Mouse (Mus musculus) brown adipose tissue, adult 24 weeks (tissue): ENCODE data around the gene Pla2g4a. TPM values are rescaled to one million over a fixed set of nuclear protein-coding genes. Genes with fewer than 3 reads are reported as not detected.
A peak's percentile ranks its signal among the peaks of the same experiment; 100 is the strongest.

Experiments
- H3K27ac ChIP-seq: fragments of 200-500 bp; replicated peaks from 2 replicates; pipeline ENCODE4 v1.5.1; 2012; ENCODE audit warnings: low read depth, mild to moderate bottlenecking, low read length
- H3K4me1 ChIP-seq: fragments of 200-500 bp; 2 replicates; pipeline ENCODE4 v1.6.1; 2012; ENCODE audit warnings: low read length, mixed read lengths; ENCODE audit not compliant: control insufficient read depth, insufficient read depth, insufficient read length
- H3K4me3 ChIP-seq: fragments of 200-500 bp; 2 replicates; pipeline ENCODE4 v1.5.1; 2012; ENCODE audit warnings: low read depth, mild to moderate bottlenecking, low read length, moderate library complexity; ENCODE audit not compliant: insufficient read depth
- polyA plus RNA-seq: library from polyadenylated mRNA; stranded (reverse); fragments of >200 nt; gene quantifications from 2 replicates; pipeline ENCODE4 v1.2.4, GENCODE M21; 2012; ENCODE audit not compliant: missing spikeins, insufficient read depth, insufficient read length

The Pla2g4a gene
- polyA plus RNA-seq, 1 experiment: 2.0 TPM

DNA sequence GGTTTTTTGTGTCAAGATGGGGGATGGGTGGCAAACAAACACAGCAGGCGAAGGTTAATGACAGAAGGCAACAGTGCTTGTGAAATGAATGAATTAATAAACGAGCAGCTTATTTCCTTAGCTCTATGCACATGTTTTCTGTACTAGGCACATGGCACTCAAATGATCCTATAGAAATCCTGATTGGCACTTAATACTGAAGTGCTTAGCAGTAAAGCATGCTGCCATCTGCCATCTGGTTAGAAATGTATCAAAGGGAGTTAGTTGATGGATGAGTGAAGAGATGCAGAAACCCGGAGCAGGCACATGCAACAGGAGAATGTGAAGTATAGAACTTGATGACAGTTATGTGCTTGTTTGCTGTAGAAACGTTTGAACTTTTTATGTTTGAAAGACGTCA lies 64.5 kb downstream of the Pla2g4a start:
- Histone ChIP-seq H3K4me1 (no peaks in the 10 kb centered on the region), H3K4me3 (no peak overlapping the region), H3K27ac (no peak overlapping the region)

DNA sequence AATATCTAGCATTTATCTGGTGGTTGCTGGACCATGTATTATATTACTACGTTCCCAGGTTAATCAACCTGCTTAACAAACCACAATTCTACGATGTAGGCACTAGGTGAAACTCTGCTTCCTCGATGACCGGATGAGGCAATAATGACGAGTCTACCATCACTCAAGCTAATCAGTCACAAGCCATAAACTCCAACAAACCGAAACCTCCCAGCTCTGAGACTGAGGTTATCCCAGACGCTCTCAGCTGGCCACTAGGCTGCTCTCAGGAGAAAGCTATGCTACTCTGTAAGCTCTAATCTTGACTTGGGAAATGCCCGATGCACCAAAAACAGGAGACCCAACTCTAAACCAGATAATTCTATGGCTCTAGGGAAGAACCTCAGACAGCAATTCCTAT lies 66.2 kb downstream of the Pla2g4a start:
- Histone ChIP-seq H3K4me1 (no peaks in the 10 kb centered on the region), H3K4me3 (no peak overlapping the region)

DNA sequence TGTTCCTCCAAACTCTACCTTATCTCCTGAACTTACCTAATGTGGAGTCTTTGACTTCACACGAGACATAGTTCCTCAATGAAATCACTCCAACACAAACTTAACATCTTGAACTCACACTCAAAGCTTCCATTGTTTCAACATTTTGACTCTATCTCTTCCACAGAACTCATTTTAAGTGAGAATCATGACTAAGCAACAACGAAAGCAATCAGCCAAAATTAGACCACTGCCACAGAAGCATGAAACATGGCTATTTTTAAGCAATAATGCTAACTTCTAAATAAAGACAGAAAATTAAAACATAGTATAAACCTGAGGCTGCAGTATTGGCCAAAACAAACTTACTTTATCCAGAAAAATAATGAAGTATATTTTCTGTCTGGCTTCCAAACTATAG lies 67.2 kb downstream of the Pla2g4a start:
- H3K4me1 ChIP-seq: no peaks in the 10 kb centered on the region
- no peak overlapping the region for H3K27ac ChIP-seq
- H3K4me3 ChIP-seq: no peak overlapping the region

More for the DNA sequence above, 66.2 kb downstream of the Pla2g4a start:
- no peak overlapping the region for H3K27ac ChIP-seq

DNA sequence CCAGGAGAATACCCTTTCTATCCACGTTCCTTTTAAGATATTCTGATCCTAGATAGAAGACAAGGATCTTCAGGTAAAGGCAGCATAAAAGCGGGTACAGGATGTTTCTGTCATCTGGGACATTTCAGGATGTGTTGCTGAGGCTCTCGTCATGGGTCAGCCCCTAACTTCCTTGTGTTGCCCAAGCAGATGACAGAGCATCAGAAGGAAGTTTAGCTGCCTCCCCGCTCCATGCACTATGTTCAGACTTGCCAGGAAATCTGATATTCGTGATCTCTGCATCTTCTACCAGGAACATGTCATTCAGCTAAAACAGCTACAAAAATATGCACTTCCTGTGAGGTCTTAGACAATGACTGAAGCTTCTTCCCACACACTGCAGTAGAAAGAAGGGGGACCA lies 70.0 kb downstream of the Pla2g4a start:
- no peaks in the 10 kb centered on the region for H3K4me1 ChIP-seq
- H3K4me3 ChIP-seq: no peak overlapping the region
- H3K27ac ChIP-seq: no peak overlapping the region

DNA sequence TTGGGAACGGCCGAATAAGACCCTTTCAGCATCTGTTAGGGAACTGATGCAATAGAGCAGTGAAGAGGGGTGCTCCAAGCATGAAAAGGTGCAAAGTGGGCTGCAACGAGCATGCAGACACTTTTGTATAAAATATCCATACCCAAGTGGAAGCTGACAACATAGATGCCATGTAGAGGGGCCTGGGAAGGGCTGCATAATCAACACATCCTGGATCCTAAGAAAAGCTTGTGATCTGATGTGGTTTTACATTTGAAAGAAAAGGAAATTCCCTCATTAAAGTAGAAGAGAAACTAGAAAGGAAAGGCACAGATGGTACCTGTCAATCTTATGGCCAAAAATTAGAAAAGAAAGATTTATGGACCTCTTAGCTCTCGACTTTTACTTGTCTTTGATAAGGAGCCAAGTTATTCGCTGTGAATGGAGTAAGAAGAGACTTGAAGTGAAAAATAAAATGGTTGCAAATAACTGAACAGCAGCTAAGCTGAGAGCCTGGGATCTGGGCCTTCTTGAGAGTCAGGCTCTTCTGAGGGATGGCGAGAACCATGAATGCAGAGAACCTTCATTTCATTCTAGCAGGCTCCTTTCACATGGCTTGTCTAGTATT lies 78.6 kb downstream of the Pla2g4a start:
- Histone ChIP-seq H3K4me1 (no peaks in the 10 kb centered on the region), H3K27ac (no peak overlapping the region), H3K4me3 (no peak overlapping the region)

DNA sequence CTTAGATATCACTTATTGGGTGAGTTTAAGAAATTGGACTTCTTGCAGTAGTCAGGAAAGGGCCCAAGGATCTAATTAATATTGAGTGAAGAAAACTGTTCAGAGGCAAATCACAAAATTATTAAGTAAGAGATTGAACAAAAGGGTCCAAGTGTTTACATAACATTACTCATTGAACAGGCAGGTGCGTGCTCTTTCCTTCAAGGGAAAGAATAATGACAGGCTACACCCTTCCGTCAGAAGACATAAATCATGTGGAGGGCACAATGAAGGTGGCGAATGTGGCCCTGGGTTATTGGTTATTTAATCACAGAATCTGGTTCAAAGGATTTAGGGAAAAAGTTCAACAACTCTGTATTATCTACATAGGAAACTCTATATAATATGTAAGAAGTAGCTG lies 82.9 kb downstream of the Pla2g4a start:
- Histone ChIP-seq H3K4me3 (no peak overlapping the region), H3K27ac (no peak overlapping the region), H3K4me1 (no peaks in the 10 kb centered on the region)

DNA sequence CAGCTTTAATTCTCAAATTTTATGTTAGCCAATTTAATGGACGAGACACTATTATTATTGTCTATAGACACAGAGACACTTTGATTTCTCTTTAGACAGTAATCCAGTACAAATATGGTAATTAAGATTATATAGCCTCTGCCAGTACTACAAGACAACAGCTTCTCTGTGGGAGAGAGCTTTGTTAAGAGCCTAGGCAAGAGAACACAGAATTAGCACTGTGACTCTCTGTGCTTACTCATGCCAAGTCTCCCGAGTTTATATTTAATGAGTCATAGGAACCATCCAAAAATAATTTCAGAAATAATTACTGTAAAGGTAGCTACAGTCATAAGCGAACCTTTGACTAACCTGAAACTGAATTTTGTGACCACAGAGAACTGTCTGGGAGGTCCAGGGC lies 84.6 kb downstream of the Pla2g4a start:
- Histone ChIP-seq H3K4me1 (no peaks in the 10 kb centered on the region), H3K27ac (no peak overlapping the region), H3K4me3 (no peak overlapping the region)

DNA sequence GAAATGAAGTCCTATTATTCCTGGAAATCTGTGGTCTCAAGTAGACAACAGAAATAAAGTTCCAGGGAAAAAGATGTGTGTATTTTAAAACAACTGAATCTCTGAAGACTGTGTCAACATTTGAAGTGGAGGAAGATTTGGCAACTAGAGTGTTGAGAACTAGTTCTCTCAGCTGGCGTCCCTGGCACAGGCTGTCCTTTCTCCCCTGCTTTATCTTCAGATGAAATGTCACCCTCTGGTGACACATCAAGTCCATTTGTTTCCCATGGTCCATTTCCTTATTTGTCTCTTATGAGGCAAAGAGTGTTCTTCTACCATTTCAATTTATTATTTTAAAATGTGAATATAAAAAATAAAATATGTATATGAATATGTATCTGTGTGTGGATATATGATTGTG lies 89.5 kb downstream of the Pla2g4a start:
- Histone ChIP-seq H3K27ac (no peak overlapping the region), H3K4me1 (no peaks in the 10 kb centered on the region), H3K4me3 (no peak overlapping the region)

DNA sequence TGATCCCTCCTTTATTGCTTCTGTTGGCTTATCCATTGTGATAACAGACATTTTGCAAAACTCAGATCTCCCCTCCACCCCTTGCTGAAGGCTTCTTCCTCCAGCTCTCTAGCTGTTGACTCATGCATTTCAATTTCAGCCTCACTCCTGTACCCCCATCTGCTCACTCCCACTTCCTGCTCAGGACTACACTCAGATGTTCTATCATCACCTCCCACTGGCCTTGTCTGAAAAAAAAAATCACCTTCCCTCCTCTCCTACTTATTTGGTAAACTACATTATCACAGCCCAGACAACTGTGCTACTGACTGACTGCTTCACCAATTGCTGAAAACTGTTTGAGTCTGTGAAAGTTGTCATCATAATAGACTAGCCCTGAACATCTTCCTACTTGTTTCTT lies 93.8 kb downstream of the Pla2g4a start:
- H3K27ac ChIP-seq: no peak overlapping the region
- no peak overlapping the region for H3K4me3 ChIP-seq
- no peaks in the 10 kb centered on the region for H3K4me1 ChIP-seq

DNA sequence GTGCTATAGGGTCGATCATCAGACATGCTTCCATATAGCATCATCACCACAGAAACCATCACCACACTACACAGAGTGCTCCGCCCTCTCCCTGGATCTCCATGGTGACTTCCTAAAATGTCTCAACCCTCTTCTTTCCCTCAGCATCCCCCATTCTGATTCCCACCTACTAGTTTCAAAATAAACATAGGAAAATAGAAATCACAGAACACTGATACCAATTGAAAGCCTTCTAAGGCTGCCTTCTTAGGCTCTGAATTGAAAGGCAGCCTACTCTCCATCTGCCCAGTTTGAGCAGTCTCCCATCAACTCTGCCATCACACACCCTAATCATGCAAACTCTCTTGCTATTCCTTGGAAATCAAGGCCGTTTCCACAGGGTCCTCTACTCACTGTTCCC lies 94.9 kb downstream of the Pla2g4a start:
- H3K4me3 ChIP-seq: no peak overlapping the region
- no peaks in the 10 kb centered on the region for H3K4me1 ChIP-seq
- H3K27ac ChIP-seq: no peak overlapping the region

DNA sequence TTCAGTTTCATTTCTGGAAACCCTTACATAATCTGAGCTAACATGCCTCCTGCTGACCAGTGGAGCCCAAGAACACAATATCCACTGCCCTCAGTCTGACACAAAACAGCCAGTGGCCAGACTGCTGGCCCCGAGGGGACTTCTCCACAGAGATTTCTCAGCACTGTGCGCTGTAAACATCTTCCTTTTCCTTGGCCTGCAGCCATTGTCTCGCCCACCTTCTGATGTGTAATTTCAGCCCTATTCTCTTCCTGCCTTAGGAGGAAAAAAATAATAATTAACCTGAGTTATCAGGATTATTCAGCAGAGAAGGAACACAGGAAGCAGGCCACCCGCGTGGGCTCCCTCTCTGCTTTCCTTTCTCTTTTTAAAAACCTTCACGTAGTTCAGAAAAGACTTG lies 98.3 kb downstream of the Pla2g4a start:
- Histone ChIP-seq H3K4me3 (no peak overlapping the region), H3K27ac (0 out of 2 replicates have a peak overlapping the region, but pooled peaks have one; percentile 11), H3K4me1 (no peaks in the 10 kb centered on the region)

DNA sequence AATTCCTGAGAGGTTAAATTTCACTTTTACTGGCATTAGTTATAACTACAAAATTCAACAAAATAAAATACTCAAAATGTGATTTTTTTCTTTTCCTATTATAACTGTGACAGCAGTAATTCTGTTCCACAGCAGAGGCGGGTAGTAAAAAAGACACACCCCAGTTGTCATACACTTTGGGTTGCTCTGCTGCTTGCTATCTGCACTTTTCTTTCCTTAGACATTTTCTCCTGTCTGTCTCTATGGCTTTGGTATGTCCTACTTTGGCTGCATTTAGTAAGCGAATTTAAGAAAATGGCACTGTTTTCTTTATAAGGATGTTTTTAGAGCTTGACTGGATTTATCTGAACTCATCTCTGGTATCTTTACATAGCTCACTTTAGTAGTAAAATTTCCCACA lies 98.9 kb downstream of the Pla2g4a start:
- no peak overlapping the region for H3K27ac ChIP-seq
- H3K4me1 ChIP-seq: no peaks in the 10 kb centered on the region

DNA sequence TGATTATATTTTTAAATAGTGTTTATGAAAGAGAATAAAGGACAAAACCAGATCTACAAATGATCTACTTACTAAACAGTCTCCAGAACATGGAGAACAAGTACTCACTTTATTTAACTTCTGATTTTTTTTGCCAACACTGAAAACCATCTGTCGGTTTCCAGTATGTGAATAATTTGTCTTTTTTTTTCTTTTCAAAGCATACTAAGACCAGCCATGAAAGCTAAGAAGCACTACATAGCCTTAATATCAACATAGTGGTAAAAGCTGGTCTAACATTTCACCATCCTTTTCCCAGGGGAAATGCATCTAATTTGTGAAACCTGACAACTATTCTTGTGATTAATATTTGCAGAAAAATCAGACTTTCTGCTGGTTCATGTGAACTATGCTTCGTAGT lies 99.5 kb downstream of the Pla2g4a start:
- Histone ChIP-seq H3K27ac (no peak overlapping the region), H3K4me3 (no peak overlapping the region), H3K4me1 (no peaks in the 10 kb centered on the region)

More for the DNA sequence above, 98.9 kb downstream of the Pla2g4a start:
- H3K4me3 ChIP-seq: no peak overlapping the region

DNA sequence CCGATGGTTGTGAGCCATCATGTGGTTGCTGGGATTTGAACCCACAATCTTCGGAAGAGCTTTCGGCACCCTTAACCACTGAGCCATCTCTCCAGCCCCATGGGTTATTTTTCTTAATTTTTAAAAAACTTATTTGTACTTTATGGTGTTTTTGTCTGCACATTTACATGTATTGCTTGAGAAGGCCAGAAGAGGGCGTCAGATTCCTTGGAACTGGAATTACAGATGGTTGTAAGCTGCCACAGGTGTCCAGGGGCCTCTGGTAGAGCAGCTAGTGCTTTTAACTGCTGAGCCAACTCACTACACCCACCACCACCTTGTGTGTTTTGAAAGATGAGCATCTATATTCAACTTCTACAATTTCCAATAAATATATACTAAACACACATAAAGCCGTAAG lies 102.4 kb downstream of the Pla2g4a start:
- Histone ChIP-seq H3K4me1 (no peaks in the 10 kb centered on the region), H3K27ac (no peak overlapping the region), H3K4me3 (no peak overlapping the region)

DNA sequence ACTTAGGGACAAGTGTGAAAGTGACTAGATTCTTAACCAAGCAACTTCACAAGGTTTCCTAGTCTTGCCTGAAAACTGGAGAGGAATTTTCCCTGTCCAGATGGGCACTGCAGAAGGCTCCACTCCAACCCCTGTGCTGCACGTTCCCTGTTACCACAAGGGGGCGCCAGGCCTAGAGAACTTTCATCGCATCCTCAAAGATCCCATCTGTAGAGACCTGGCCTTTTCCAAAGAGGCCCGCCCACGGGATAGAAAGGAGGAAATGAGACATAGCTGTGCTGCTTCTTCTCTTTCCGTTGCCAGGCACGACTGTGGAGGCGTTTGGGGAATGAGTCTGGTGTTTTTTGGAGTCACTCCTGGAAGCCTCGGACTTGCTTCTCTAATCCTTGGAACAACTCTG lies 104.4 kb downstream of the Pla2g4a start:
- Histone ChIP-seq H3K4me1 (no peaks in the 10 kb centered on the region), H3K4me3 (no peak overlapping the region), H3K27ac (no peak overlapping the region)

DNA sequence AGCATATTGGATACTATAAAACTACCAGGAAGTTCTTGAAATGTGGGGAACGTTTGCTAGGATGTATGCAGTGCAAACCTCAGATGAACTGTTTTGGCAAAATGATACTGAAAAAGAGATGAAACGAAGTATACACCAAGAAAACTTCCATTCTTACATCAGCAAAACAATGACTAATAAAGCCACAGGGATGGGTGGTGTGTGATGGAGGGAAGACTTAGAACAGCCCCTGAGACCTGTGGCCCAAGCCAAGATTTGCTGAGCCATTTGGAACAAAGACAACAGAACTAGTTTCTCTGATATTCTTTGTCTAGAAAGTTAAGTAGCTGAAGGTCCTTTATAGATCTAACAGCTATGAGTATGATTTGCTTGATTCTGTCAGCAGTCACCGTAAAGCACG lies 105.5 kb downstream of the Pla2g4a start:
- Histone ChIP-seq H3K27ac (no peak overlapping the region), H3K4me3 (no peak overlapping the region), H3K4me1 (no peaks in the 10 kb centered on the region)

DNA sequence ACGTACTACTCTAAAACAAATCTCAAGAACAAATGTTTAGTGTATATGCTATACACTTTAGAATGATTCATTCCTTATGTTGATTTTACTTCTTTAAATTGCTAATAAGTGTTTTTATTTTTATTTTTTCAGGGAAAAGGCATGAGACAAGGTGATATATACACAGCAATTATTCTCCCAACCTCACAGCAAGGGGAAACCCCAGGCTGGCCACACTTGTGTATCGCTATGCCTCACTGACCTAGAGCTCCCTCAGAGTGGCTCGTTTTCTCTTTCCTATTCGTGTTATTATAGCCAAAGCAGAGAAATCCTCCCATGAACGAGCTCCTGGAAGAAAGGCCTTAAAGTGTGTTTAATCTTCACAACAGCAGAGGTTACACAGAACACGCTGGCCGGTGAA lies 106.2 kb downstream of the Pla2g4a start:
- Histone ChIP-seq H3K4me1 (no peaks in the 10 kb centered on the region), H3K4me3 (no peak overlapping the region), H3K27ac (no peak overlapping the region)
